Mouse (Mus musculus) hindbrain, embryonic 12.5 days (tissue): ENCODE measurements around the gene Borcs5. TPM values are rescaled to one million over a fixed set of nuclear protein-coding genes. Genes with fewer than 3 reads are reported as not detected.

Experiments
- ATAC-seq: fragments of 200-750 bp; cut with Nextera tagmentation; 2 replicates; pipeline ENCODE4 v1.8.0; 2017; ENCODE audit warnings: moderate TSS enrichment; ENCODE audit not compliant: low FRiP score
- H3K27ac ChIP-seq: fragments of 300-500 bp; sonication (generic); 2 replicates; pipeline ENCODE4 v1.5.1; 2016; ENCODE audit warnings: mild to moderate bottlenecking
- H3K27me3 ChIP-seq: fragments of 300-500 bp; sonication (generic); 2 replicates; pipeline ENCODE4 v1.6.1; 2016; ENCODE audit warnings: mild to moderate bottlenecking
- H3K36me3 ChIP-seq: fragments of 300-500 bp; sonication (generic); 2 replicates; pipeline ENCODE4 v1.6.1; 2016; ENCODE audit warnings: mild to moderate bottlenecking
- H3K4me1 ChIP-seq: fragments of 300-500 bp; sonication (generic); 2 replicates; pipeline ENCODE4 v1.6.1; 2016
- H3K4me2 ChIP-seq: fragments of 300-500 bp; sonication (generic); replicated peaks from 2 replicates; pipeline ENCODE4 v1.6.1; 2016; ENCODE audit warnings: mild to moderate bottlenecking
- H3K4me3 ChIP-seq: fragments of 300-500 bp; sonication (generic); 2 replicates; pipeline ENCODE4 v1.5.1; 2016; ENCODE audit warnings: mild to moderate bottlenecking
- H3K9ac ChIP-seq: fragments of 300-500 bp; sonication (generic); 2 replicates; pipeline ENCODE4 v1.6.1; 2016; ENCODE audit warnings: mild to moderate bottlenecking, moderate library complexity
- H3K9me3 ChIP-seq: fragments of 300-500 bp; sonication (generic); replicated peaks from 2 replicates; pipeline ENCODE4 v1.6.1; 2016; ENCODE audit warnings: mild to moderate bottlenecking
- WGBS: fragments of 180-500 bp; shearing (Covaris S2); methylation state at CpG from one replicate; pipeline ENCODE4 v1.1.7; 2016; 5-methylcytosine and 5-hydroxymethylcytosine counted together
- polyA plus RNA-seq: library from polyadenylated mRNA; unstranded; fragments of >200 nt; fragmentation: Nextera tagmentation; extraction: Ambion mirVana; gene quantifications from 2 replicates; pipeline ENCODE4 v1.2.1, GENCODE M21; 2016

Gene Borcs5
- polyA plus RNA-seq, 1 experiment from 2014 or later = 37.8 TPM

- Histone ChIP-seq H3K36me3 (no peaks in the 10 kb centered on the region), H3K4me2 (no peak overlapping the region), H3K4me1 (no peaks in the 10 kb centered on the region), H3K9ac (no peak overlapping the region), H3K27me3 (no peaks in the 10 kb centered on the region), H3K4me3 (no peak overlapping the region), H3K9me3 (no peaks in the 10 kb centered on the region), H3K27ac (no peak overlapping the region)
- ATAC-seq = no peak
- 94% methylated on average over 3 of the region's 3 CpGs for WGBS
Measured at GRCm38 (mm10) chr6:134730978-134731377, 91.7 kb downstream of the Borcs5 start.

- H3K9ac ChIP-seq = no peak overlapping the region
- H3K9me3 ChIP-seq = no peaks in the 10 kb centered on the region
- 92% methylated on average over 8 of the region's 8 CpGs for WGBS
- ATAC-seq = no peak
- H3K4me1 ChIP-seq = no peaks in the 10 kb centered on the region
- no peak overlapping the region for H3K4me3 ChIP-seq
- H3K27ac ChIP-seq = no peak overlapping the region
- no peak overlapping the region for H3K4me2 ChIP-seq
- H3K27me3 ChIP-seq = no peaks in the 10 kb centered on the region
- H3K36me3 ChIP-seq = no peaks in the 10 kb centered on the region; the same call in 1 of the 2 replicates
Measured at GRCm38 (mm10) chr6:134732813-134733212, 93.5 kb downstream of the Borcs5 start.

- no peak overlapping the region for H3K4me2 ChIP-seq
- peaks cover 5% of the 10 kb centered on the region; the same call in 1 of the 2 replicates for H3K36me3 ChIP-seq
- no peak overlapping the region for H3K9ac ChIP-seq
- no peak for ATAC-seq
- H3K9me3 ChIP-seq = no peaks in the 10 kb centered on the region
- H3K4me3 ChIP-seq = no peak overlapping the region
- H3K4me1 ChIP-seq = no peaks in the 10 kb centered on the region
- H3K27ac ChIP-seq = no peak overlapping the region
- WGBS = 76% methylated on average over 5 of the region's 5 CpGs
- H3K27me3 ChIP-seq = no peaks in the 10 kb centered on the region
Measured at GRCm38 (mm10) chr6:134733800-134734221, 94.5 kb downstream of the Borcs5 start.

- Histone ChIP-seq H3K27me3 (no peaks in the 10 kb centered on the region), H3K27ac (no peak overlapping the region), H3K36me3 (peaks cover 11% of the 10 kb centered on the region; the same call in 1 of the 2 replicates), H3K4me1 (no peaks in the 10 kb centered on the region), H3K4me2 (no peak overlapping the region), H3K4me3 (no peak overlapping the region), H3K9ac (no peak overlapping the region), H3K9me3 (no peaks in the 10 kb centered on the region)
- no peak for ATAC-seq
- 91% methylated on average over 3 of the region's 3 CpGs for WGBS
Measured at GRCm38 (mm10) chr6:134736853-134737252, 97.5 kb downstream of the Borcs5 start.

GRCm38 (mm10) chr6:134743568-134743967 is 104.3 kb downstream of the Borcs5 start:
- H3K4me1 ChIP-seq = no peaks in the 10 kb centered on the region
- H3K4me3 ChIP-seq = no peak overlapping the region
- H3K4me2 ChIP-seq = no peak overlapping the region
- H3K27ac ChIP-seq = no peak overlapping the region
- ATAC-seq = no peak
- H3K9me3 ChIP-seq = no peaks in the 10 kb centered on the region
- no peaks in the 10 kb centered on the region for H3K27me3 ChIP-seq
- H3K36me3 ChIP-seq = 0 out of 2 replicates have a peak, but pooled peaks cover 8% of the 10 kb centered on the region
- no peak overlapping the region for H3K9ac ChIP-seq

GRCm38 (mm10) chr6:134745876-134746275 is 106.6 kb downstream of the Borcs5 start:
- no peaks in the 10 kb centered on the region for H3K9me3 ChIP-seq
- H3K4me2 ChIP-seq = no peak overlapping the region
- no peaks in the 10 kb centered on the region for H3K27me3 ChIP-seq
- no peak for ATAC-seq
- no peak overlapping the region for H3K9ac ChIP-seq
- H3K4me1 ChIP-seq = no peaks in the 10 kb centered on the region
- no peaks in the 10 kb centered on the region for H3K36me3 ChIP-seq
- H3K27ac ChIP-seq = no peak overlapping the region
- no peak overlapping the region for H3K4me3 ChIP-seq
- 91% methylated on average over 7 of the region's 7 CpGs for WGBS

GRCm38 (mm10) chr6:134748126-134748525 is 108.8 kb downstream of the Borcs5 start:
- Histone ChIP-seq H3K4me1 (no peaks in the 10 kb centered on the region), H3K36me3 (no peaks in the 10 kb centered on the region), H3K9ac (no peak overlapping the region), H3K27ac (no peak overlapping the region), H3K4me2 (no peak overlapping the region), H3K27me3 (no peaks in the 10 kb centered on the region), H3K4me3 (no peak overlapping the region), H3K9me3 (no peaks in the 10 kb centered on the region)
- WGBS = 87% methylated on average over 3 of the region's 3 CpGs
- ATAC-seq = no peak

GRCm38 (mm10) chr6:134751087-134751486 is 111.8 kb downstream of the Borcs5 start:
- no peak overlapping the region for H3K9ac ChIP-seq
- ATAC-seq = no peak
- WGBS = 97% methylated on average over 4 of the region's 4 CpGs
- no peaks in the 10 kb centered on the region for H3K4me1 ChIP-seq
- H3K36me3 ChIP-seq = 0 out of 2 replicates have a peak, but pooled peaks cover 3% of the 10 kb centered on the region
- H3K4me3 ChIP-seq = no peak overlapping the region
- H3K27ac ChIP-seq = no peak overlapping the region
- H3K4me2 ChIP-seq = no peak overlapping the region
- H3K27me3 ChIP-seq = no peaks in the 10 kb centered on the region
- H3K9me3 ChIP-seq = no peaks in the 10 kb centered on the region

GRCm38 (mm10) chr6:134751883-134752647 is 112.8 kb downstream of the Borcs5 start:
- no peak overlapping the region for H3K27ac ChIP-seq
- no peak overlapping the region for H3K9ac ChIP-seq
- 0 out of 2 replicates have a peak, but pooled peaks cover 3% of the 10 kb centered on the region for H3K36me3 ChIP-seq
- no peaks in the 10 kb centered on the region for H3K4me1 ChIP-seq
- no peaks in the 10 kb centered on the region for H3K9me3 ChIP-seq
- no peak for ATAC-seq
- no peak overlapping the region for H3K4me3 ChIP-seq
- H3K27me3 ChIP-seq = no peaks in the 10 kb centered on the region
- WGBS = 82% methylated on average over 5 of the region's 5 CpGs
- no peak overlapping the region for H3K4me2 ChIP-seq

- Histone ChIP-seq H3K9ac (no peak overlapping the region), H3K4me1 (no peaks in the 10 kb centered on the region), H3K4me3 (no peak overlapping the region), H3K9me3 (no peaks in the 10 kb centered on the region), H3K27me3 (no peaks in the 10 kb centered on the region), H3K27ac (no peak overlapping the region), H3K4me2 (no peak overlapping the region), H3K36me3 (0 out of 2 replicates have a peak, but pooled peaks cover 3% of the 10 kb centered on the region)
- 97% methylated on average over 4 of the region's 4 CpGs for WGBS
- no peak for ATAC-seq
Measured at GRCm38 (mm10) chr6:134753412-134753811, 114.1 kb downstream of the Borcs5 start.

- no peak for ATAC-seq
- no peaks in the 10 kb centered on the region for H3K27me3 ChIP-seq
- H3K36me3 ChIP-seq = 0 out of 2 replicates have a peak, but pooled peaks cover 3% of the 10 kb centered on the region
- no peak overlapping the region for H3K4me2 ChIP-seq
- no peak overlapping the region for H3K9ac ChIP-seq
- H3K4me3 ChIP-seq = no peak overlapping the region
- H3K27ac ChIP-seq = no peak overlapping the region
- WGBS = 91% methylated on average over 11 of the region's 11 CpGs
- H3K9me3 ChIP-seq = no peaks in the 10 kb centered on the region
- H3K4me1 ChIP-seq = no peaks in the 10 kb centered on the region
Measured at GRCm38 (mm10) chr6:134753858-134754257, 114.5 kb downstream of the Borcs5 start.

- WGBS = 97% methylated on average over 4 of the region's 4 CpGs
- 0 out of 2 replicates have a peak, but pooled peaks cover 3% of the 10 kb centered on the region for H3K36me3 ChIP-seq
- no peak overlapping the region for H3K4me3 ChIP-seq
- no peak overlapping the region for H3K9ac ChIP-seq
- no peaks in the 10 kb centered on the region; the same call in 1 of the 2 replicates for H3K4me1 ChIP-seq
- no peak for ATAC-seq
- no peaks in the 10 kb centered on the region for H3K27me3 ChIP-seq
- no peak overlapping the region for H3K4me2 ChIP-seq
- no peak overlapping the region for H3K27ac ChIP-seq
- no peaks in the 10 kb centered on the region for H3K9me3 ChIP-seq
Measured at GRCm38 (mm10) chr6:134756058-134756457, 116.7 kb downstream of the Borcs5 start.
